Mouse (Mus musculus): ENCODE measurements at regions not wholly inside any gene's neighbourhood (a gene's known extent, or its start where the extent isn't known, plus 50 kb on each side); places are given as distances from the start of the nearest gene placed in this dataset.

DNA sequence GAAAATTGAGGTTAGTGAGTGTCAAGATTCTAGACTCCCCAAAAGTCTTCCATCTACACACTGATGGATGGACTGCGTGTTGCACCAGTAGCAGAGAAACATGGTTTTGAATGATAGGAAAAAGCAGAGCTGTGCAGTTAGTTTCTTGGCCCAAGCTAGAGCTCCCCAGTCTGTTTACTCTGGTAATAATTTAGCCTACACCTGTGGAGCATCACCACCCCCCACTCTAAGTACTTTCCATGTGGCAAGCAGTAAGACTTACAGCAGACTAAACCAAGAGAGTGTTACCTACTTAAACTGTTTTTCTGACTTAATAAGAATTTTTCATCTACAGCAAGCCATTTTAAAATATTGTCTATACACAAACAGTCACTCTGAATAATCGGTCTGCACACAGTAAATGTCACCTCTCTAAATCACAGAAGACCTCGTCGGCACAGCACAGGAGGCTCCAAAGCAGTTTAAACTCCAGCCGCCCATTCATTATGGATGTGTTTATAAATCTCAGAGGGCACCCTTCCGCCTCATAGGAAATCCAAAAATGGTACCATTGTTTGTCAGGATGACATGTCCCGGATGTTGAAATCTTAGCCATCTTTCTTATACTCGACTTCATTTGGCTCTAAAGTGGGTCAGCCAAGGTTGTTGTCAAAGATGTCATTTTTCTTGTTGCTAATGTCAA lies 454.5 kb upstream of the Etaa1 start:
- no peak for DNase-seq

DNA sequence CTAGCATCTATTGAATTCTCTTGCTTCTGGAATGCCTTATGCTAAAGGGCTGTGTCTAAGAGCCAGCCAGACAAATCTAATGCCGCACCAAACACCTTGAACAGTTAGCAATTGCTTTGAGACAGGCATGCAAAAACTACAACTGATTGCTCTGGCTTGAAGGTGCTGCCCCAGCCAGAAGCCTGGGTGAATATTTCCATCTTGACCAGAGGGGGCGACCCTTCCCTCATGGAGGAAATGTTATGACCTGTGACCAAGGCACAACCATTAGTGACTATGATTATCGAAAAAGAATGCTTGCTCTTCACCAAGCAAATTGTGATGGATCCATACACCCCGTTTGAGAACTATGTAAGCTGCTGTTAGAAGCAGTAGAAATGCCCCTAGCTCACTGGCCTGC lies 445.9 kb upstream of the Etaa1 start:
- DNase-seq: no peak

DNA sequence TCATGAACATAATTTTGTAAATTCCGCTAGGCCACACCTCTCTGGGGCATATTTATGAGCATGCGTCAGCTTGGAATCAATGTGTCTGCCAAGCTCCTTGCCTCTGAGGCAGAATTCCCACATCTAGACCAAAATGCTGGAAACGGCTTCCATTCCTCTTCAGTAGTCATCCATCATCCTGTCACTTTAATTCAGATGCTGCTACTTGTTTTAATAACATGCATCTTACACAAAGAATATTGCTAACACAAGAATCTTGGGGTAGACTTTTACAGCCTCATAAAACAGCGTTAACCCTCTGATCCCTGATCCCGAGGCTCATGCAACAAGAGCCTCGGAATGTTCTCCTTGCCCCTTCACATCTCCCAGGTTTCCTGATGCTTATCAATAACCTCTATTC lies 442.7 kb upstream of the Etaa1 start:
- no peak for DNase-seq

DNA sequence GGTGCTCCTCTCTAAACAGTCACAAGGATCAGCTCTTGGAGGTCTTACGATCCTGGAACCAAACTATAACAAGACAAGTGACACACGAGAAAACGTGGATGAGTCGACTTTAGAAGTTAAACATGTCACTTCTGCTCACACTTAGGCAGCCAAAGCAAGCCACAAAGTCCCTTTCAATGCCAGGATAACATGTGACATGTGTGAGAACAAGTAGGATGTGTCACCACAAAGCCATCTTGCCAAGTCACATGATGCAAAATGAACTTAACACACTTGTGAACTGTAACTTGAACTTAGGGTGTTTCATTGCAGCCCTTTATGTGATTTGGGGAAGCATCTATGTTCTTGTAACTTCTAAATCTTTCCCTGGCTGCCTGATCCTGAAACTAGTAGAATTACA lies 442.0 kb upstream of the Etaa1 start:
- no peak for DNase-seq

DNA sequence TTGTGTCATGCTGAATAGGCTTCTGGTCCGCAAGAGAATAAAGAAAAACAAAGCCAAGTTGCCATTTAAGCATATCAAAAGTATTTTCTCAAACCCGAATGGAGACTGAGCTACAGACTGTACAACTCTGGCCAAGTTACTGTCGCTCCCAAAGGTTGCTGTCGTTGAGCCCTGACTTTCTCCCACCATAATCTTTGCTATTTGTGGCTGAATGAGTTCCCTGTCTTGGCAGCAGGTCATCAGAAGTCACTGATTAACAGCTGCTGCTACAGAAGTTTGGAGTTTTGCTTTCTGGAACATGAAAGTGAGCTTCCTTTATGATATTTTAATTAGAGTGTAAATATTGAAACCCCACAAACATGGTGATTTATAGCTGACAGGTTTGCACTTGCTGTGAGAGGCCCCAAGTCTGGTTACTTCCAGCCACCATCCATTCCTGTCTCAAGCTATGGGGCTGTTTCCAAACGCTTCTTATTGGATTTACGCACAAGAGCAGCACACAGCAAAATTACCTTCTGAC lies 419.2 kb upstream of the Etaa1 start:
- no peak for DNase-seq

DNA sequence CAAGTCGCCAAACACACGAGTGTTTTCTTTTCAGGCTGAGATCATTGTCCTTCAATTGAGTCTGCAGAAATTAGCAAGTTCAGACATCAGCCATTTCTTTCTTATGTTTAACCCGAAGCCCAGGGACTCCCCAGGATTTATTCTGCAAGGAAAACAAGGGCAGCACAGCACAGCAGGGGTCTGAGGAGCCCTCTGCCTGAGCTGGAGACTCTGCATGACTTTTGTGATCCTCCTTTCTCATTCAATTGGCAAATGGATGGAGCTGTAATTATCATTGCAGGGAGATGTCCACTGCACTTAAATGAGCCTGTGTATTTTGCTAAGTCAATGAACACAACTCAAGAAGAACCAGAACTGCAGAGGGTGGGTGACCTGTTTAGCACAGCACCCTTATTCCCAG lies 417.6 kb upstream of the Etaa1 start:
- no peak for DNase-seq

DNA sequence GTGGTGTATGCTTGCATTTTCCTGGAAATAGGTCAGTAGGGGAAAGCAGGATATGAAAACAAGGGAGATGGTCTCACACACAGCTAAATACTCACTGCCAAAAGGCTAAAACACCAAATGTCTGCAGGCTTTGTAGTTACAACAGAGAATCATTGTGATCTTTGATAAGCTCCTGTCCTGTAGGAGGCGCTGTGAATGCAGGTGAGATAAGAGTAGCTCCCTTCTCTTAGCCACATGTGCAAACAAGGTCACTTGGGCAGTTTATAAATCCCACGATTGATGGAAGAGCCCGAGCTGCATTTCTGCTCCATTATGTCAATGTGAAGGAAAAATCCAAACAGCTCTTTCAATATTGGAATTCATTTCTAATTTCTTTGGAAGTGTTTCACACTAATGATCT lies 417.2 kb upstream of the Etaa1 start:
- no peak for DNase-seq

DNA sequence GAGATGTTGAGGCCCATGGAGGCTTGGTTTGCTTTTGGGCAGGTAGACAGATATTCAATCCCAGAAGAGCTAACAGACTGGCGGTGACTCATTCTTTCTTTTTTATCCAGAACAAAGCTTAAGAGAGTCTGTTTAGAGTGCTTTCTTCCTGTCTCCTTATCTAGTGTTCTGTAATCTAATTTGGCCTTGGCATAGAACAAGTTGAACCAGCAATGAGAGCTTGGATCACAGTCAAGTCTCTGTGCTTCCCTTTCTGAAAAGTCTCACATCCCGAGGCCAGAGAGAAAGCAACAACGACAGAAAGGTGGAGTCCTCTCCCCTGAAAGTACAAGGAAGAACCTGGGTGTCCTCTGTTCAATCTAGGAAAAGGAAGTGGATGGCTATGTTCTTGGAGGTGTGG lies 401.2 kb upstream of the Etaa1 start:
- no peak for DNase-seq

- DNase-seq: no peak
These were observed 400.5 kb upstream of the Etaa1 start for GRCm38 (mm10) chr11:18354156-18354555.

- DNase-seq: no peak
These were observed 394.2 kb upstream of the Etaa1 start for GRCm38 (mm10) chr11:18347841-18348240.

DNA sequence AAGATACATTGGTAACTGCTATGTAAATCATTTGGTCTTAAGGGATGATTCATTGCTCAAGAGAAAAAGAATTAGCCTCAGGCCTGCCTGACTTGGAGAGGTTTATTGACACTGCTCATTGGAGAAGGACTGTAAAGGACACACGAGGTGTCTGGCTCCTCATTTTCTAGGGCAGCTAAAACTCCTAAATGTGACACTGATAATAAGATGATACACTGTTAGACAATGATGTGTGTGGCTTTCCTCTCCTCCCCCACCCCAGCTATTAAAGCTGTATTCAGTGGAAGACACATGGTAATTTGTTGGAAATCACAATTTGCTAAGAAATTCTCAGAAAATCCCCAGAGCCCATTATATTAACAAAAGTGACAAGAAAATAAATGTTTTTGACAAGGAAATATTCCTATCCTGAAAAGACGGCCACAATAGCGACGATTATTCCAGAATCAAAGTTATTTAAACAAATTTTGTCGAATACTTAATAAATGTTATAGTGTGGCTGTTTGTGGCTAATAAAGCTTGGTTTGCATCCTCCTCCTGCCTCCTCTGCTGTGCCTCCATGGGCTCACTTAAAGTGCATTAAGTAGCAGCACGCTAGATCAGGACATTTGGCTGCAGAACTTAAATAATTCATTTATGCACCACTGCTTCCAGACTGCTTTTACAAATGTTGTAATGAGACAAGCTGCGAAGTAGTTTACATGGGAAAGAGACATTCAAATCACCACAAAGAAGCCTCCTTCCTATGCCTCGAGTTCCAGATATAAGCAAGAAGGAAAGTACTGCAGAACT lies 360.0 kb upstream of the Etaa1 start:
- no peak for DNase-seq

- no peak for DNase-seq
These were observed 342.8 kb upstream of the Etaa1 start for GRCm38 (mm10) chr11:18296194-18297125.

DNA sequence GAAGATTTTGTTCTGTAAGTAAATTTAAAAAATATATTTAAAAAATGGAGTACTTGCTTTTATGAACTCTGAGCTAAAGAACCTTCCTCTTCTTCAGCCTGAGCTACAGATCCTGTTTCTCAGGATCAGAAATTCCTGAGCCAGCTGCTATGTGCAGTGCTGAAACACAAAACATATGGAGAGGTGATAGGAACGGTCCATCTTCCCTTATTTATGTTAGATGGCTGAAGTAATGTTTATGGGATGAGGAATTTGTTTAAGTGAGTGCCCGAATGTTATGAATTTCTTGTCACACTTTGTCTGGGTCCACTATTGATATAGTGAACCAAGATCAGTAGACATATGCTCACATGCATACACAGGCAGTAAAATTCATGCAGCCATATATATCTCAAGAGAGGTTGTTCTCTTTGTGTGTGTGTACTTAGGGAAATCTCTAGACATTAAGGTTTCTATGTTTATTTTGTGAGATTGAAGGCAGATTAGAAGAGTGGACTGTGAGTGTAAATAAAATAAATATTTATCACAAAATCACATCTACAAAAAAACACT lies 325.0 kb upstream of the Etaa1 start:
- no peak for DNase-seq

- DNase-seq: no peak
These were observed 318.7 kb upstream of the Etaa1 start for GRCm38 (mm10) chr11:18272392-18272791.

GRCm38 (mm10) chr11:18266161-18266560 lies 312.5 kb upstream of the Etaa1 start:
- DNase-seq: no peak

DNA sequence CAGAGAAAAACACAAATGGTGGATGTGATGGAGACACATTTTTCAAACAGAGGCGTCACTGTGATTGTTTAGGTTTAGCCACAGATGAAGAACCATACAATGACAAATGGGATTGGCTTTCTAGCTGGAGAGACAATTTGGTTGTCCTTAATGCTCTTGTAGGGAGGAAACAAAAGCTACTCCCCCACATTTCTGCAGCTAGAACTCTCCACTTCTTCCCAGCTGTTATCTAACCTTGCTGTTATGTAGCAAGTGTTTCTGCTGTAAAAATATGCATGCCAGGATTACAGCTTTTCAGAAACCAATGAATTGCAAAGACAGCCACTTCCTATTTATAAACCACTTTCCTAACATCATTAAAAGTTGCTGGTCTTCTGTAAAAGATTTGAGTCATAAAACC lies 309.2 kb upstream of the Etaa1 start:
- DNase-seq: no peak

- no peak for DNase-seq
These were observed 295.6 kb upstream of the Etaa1 start for GRCm38 (mm10) chr11:18249236-18249635.

- no peak for DNase-seq
These were observed 263.1 kb upstream of the Etaa1 start for GRCm38 (mm10) chr11:18216762-18217161.

DNA sequence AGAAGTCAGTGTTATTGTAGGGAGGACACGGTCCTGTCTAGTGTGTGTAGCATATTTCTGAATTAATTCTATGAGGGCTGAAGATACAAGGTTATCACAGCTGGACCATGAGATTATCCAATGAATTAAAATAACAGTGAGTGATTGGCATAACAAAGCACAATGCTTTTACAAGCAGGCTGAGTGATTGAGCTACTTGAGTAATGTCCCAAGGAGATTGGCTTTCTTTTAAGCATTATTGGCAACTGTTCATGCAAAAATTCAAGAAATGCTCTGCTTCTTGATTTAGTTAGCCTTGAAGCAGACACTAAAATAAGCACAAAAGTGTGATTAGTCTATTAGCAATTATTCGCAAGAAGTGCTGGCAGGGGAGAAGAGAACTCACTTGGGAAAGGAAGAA lies 219.4 kb upstream of the Etaa1 start:
- no peak for DNase-seq

- no peak for DNase-seq
These were observed 217.6 kb upstream of the Etaa1 start for GRCm38 (mm10) chr11:18171207-18171776.

DNA sequence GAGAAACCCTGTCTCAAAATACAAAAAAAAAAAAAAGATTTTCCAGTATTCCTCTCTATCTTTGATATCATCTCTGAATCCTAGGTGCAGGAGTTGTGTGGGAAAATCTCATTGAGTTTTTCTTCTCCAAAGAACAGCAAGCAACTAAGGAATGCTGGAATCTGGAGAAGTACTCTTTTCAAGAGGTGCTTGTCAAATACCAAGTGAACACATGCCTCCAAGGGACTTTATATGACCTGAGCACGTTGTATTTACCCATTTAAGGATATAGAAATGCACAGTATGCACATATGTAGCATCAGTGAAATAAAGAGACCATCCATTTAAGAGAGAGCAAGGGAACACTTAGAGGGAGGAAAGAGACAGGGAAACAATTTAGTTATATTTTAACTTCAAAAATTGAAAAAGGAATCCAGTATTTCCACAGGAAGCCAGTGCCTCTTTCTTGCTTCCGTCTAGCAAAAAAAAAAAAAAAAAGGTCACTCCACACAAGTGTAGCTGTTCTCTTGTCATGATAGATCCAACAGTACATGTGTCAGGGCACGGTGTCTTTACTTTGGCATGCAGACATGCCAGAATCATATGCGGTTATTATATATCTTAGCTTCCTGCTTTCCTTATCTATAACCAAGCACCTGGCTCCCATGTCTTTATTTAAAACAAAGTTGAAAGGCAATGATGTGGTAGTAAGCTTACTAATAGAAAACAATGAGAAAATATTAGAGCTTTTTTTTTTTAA lies 212.1 kb upstream of the Etaa1 start:
- no peak for DNase-seq
